Mouse (Mus musculus) embryo, embryonic 11.5 days (tissue): ENCODE measurements at regions not wholly inside any gene's neighbourhood (a gene's known extent, or its start where the extent isn't known, plus 50 kb on each side); places are given as distances from the start of the nearest gene placed in this dataset.

Experiments
- DNase-seq: peaks from one replicate; pipeline ENCODE4 v3.0.0-alpha.2; 2012; ENCODE audit warnings: low read depth, low spot score

- no peak for DNase-seq
Observed at GRCm38 (mm10) chr7:75923951-75924467, 75.9 kb downstream of the Klhl25 start.

DNA sequence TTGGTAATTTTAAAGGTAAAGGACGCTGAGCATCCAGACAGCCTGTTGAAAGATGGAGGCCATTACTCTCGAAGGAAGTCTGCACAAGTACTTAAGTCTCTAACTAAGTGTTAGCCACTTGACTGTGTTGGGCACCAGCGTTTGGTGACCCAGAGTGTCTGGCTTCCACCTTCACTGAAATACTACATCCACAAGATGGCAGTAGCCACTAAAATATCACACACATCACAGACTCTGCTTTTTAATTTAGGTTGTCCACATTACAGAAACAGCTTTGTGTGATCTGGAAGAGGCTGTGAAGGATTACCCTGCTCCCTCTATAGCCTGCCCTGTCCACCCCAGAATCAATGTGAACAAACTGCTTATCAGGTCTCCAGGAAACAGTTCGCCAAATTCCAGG lies 79.4 kb downstream of the Klhl25 start:
- DNase-seq = peak; percentile 19

GRCm38 (mm10) chr7:75943844-75944243 lies 95.7 kb downstream of the Klhl25 start:
- no peak for DNase-seq

DNA sequence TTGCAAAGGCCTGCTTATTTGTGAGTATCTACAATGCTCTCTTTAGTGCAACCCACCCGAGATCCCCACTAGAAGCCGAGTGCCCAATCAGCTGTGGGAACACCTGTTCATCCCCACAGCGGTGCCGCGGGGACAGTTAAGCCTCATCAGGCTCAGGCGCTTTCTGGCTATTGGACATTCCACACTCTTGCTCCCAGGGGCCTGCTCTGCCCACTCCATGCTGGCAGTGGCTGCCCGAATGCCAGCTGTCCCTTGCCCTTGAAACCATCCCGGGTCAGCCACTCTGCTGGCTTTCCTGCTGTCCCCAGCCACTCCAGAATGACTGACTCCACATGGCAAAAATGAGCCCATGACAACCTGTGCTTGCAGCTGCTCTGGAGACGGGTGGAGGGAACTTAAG lies 107.6 kb downstream of the Klhl25 start:
- DNase-seq = no peak

GRCm38 (mm10) chr7:75957366-75957765 lies 109.3 kb downstream of the Klhl25 start:
- DNase-seq = no peak

DNA sequence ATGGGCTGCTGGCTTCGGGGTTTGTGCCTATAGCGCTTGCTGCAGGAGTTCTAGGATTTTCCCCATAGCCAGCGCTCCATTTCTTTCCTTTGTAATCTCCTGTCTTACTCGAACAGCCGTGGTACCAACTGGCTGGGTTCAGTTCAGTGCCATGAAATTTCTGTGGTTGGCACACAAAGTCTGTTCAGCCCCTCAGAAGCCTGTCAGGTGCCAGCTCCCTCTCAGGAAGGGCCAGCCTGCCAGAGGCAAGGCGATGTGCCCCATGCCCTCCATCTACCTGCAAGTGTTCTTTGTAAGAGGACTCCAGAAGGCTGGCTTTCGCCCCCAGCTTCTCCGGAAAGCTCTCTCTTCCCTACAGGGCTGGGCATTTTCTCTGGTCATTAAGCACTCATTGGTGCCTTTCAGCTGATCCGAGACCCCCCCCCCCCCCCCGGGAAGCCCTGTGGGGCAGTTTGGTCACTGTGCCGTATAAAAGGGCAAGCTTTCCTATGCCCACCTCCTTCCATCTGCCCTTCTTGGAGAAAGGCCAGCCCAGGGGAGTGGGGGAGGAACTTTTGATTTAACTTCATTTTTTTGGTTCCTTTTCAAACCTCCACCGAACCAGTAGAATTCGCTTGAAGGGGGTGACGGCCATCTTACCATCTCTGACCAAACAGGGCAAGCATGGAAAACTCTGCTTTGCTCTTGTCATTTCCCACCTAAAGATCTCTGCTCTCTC lies 112.0 kb downstream of the Klhl25 start:
- no peak for DNase-seq

GRCm38 (mm10) chr7:75968177-75968576 lies 120.1 kb downstream of the Klhl25 start:
- no peak for DNase-seq

DNA sequence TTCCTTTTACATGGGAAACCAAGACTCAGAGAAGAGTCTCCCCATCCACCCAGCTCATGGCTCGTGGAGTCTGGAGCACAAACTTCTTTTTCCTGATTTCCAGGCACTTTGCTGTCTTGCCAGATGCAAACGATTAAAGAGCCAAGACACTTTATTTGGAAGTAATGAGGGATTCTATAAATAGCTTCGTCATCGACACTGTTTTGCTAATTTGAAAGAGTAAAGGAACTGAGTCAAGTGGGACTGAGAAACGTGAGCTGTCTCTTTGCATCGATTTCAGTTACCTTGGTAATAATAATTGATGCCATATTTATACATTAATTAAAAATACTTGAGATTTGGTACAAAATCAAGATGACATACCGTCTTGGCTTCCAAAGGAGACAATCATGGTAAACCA lies 122.8 kb downstream of the Klhl25 start:
- DNase-seq = no peak

DNA sequence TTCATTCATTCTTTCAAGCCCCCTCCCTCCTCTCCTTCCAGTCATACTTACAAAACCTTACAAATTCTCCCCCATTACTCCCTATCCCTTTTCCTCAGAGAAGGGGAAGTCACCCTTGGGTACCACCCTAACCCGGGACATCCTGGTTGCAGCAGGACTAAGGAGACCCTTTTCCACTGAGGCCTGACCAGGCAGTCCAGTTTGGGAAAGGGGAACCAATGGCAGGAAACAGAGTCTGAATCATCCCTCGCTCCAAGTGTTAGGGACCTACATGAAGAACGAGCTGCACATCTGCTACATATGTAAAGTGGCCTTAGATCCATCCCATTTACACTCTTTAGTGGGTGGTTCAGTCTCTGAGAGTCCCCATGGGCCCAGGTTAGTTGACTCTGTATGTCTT lies 123.6 kb downstream of the Klhl25 start:
- DNase-seq = no peak

DNA sequence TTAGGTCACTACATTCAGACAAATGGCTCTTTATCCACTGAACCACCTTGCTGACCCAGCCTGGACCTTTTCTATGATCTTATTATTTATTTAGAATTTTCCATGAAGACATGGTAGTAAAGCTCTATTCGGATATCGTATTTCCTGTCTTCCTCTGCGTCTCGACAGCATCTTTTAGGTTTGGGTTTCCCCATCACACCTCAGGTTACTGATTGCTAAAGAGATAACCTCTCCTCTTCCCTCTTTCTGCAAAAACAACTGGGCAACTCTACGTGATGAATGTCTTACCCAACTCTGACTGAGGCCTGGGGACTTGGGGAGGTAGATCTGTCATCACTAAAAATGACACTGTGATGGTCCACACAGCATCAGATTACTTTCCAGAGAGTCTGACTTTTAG lies 133.4 kb downstream of the Klhl25 start:
- no peak for DNase-seq

DNA sequence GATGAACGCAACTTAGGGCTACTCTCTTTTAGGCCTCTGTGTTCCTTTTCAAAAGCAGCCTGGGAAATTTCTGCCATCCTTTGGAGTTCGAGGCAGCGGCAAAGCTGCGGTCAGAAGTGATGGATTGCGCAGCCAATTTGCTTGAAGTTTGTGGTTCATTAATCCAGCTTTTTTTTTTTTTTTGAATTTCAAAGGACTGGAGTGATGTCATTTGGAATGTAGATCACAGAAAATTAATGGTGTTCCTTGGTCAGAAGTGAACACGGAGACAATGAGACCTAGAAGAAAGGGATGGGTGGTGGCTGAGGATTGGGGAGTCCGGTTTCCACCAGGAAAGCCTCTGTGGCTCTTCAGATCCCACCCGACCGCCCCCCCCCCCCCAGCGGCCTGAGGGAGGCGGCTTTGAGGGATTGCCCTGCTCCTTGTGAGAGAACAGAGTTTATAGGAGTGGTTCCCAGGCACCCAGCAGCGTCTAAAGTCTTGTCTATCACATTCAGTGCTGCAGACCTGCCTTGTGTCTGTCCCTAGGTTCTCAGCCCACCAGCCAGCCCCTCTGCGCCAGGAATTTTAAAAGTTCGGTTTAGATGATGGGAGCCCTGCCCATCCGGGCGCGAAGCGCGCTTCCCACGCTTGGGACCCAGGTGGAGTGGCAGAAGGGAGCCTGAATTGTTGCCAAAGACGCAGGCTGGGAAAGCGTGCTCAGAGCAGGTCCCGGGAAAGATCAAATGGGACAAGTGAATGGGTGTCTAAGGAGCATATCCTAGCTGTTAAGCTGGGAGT lies 135.1 kb downstream of the Klhl25 start:
- peak; percentile 16 for DNase-seq

- no peak for DNase-seq
Observed at GRCm38 (mm10) chr7:75983809-75984171, 135.7 kb downstream of the Klhl25 start.

GRCm38 (mm10) chr7:75998853-75999252 lies 150.7 kb downstream of the Klhl25 start:
- DNase-seq = no peak

- DNase-seq = no peak
Observed at GRCm38 (mm10) chr7:75999324-75999907, 151.3 kb downstream of the Klhl25 start.

GRCm38 (mm10) chr7:76001012-76001411 lies 152.9 kb downstream of the Klhl25 start:
- DNase-seq = no peak

- no peak for DNase-seq
Observed at GRCm38 (mm10) chr7:76008226-76008625, 160.1 kb downstream of the Klhl25 start.

GRCm38 (mm10) chr7:76047743-76048142 lies 181.9 kb upstream of the Agbl1 start:
- no peak for DNase-seq

GRCm38 (mm10) chr7:76049342-76049741 lies 180.3 kb upstream of the Agbl1 start:
- DNase-seq = no peak

DNA sequence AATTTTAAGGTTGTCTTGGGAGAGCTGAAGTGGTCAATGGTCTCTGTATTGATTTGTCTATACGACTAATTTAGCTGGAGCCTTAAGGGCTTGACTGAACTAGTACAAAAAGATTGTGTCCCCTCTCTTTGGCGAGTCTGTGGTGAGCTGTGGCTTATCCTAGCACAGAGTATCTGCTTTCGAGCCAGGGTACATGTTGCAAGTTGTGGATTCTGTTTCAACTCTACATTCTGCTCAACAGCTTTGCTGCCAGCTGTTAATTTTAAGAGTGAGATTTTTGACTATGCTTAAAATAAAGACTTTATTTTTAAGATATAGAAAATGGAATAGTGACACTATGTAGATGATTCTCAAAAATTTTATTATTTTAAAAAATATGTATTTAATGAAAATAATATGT lies 175.8 kb upstream of the Agbl1 start:
- no peak for DNase-seq

DNA sequence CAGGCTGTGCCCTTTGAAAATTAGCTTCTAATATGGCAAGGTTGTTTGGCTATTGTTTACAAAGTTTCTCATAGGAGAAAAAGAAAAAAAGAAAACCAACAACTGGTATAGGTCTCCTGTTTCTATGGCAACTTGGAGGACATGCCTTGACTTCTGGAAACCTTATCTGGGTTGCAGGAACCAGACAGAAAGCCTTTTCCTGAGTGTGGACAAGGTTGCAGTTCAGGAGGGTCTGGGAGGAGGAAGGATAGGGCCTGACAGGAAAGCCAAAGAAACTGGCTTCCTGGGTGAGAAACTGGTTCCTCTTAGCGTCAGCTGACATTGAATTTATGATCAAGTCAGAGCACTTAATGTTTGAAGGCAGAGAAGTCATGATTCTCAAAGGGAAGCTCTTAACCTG lies 130.5 kb upstream of the Agbl1 start:
- DNase-seq = no peak

- DNase-seq = no peak
Observed at GRCm38 (mm10) chr7:76121242-76121844, 108.3 kb upstream of the Agbl1 start.

DNA sequence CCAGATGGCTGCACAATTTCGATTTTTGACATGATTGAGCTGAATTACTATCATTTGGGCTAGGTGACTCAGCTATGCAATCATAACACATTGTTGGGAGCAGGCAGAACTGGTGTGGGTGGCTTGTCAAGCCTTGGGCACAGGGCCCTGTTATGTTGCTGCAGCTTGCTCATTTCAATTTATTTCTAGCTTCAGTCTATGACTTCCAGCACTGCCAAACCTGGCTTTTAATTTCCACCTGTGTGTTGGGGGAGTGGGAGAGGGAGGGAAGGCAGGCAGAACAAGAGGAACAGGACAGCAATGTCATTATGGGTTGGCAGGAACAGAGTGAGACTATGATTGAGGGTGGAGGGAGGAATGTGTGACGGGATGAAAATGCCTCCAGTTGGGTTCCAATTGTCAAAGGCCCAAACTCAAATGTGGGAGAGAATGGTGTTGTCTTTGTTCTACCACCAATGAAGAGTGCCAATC lies 102.0 kb upstream of the Agbl1 start:
- no peak for DNase-seq
